Mouse (Mus musculus) heart, postnatal 0 days (tissue): ENCODE measurements around the gene Acoxl. TPM values are rescaled to one million over a fixed set of nuclear protein-coding genes. Genes with fewer than 3 reads are reported as not detected.

Experiments
- ATAC-seq: fragments of 200-750 bp; cut with Nextera tagmentation; 2 replicates; pipeline ENCODE4 v1.8.0; 2017; ENCODE audit warnings: low read depth, moderate number of reproducible peaks, moderate library complexity; ENCODE audit not compliant: insufficient read depth
- DNase-seq: peaks from one replicate; pipeline ENCODE4 v3.0.0-alpha.2; 2016; ENCODE audit warnings: low spot score
- H3K27ac ChIP-seq: fragments of 300-500 bp; sonication (generic); 2 replicates; pipeline ENCODE4 v1.5.1; 2014; ENCODE audit warnings: low read depth, mild to moderate bottlenecking
- H3K27me3 ChIP-seq: fragments of 300-500 bp; sonication (generic); 2 replicates; pipeline ENCODE4 v1.6.1; 2014; ENCODE audit warnings: low read length, mixed read lengths; ENCODE audit not compliant: control insufficient read depth, insufficient read depth
- H3K36me3 ChIP-seq: fragments of 300-500 bp; sonication (generic); replicated peaks from 2 replicates; pipeline ENCODE4 v1.6.1; 2014; ENCODE audit warnings: low read length, mixed read lengths; ENCODE audit not compliant: control insufficient read depth, insufficient read depth
- H3K4me1 ChIP-seq: fragments of 300-500 bp; sonication (generic); 2 replicates; pipeline ENCODE4 v1.6.1; 2014; ENCODE audit warnings: antibody characterized with exemption; ENCODE audit not compliant: control insufficient read depth, insufficient read depth
- H3K4me2 ChIP-seq: fragments of 300-500 bp; sonication (generic); 2 replicates; pipeline ENCODE4 v1.6.1; 2014; ENCODE audit warnings: low read depth, mild to moderate bottlenecking, low read length, moderate library complexity
- H3K4me3 ChIP-seq: fragments of 300-500 bp; sonication (generic); 2 replicates; pipeline ENCODE4 v1.5.1; 2014; ENCODE audit warnings: low read depth, low read length
- H3K9ac ChIP-seq: fragments of 300-500 bp; sonication (generic); replicated peaks from 2 replicates; pipeline ENCODE4 v1.6.1; 2014; ENCODE audit warnings: low read depth, low read length, mixed read lengths
- H3K9me3 ChIP-seq: fragments of 300-500 bp; sonication (generic); replicated peaks from 2 replicates; pipeline ENCODE4 v1.6.1; 2016; ENCODE audit warnings: low read length; ENCODE audit not compliant: control insufficient read depth
- CTCF ChIP-seq: IDR thresholded peaks from 2 replicates; pipeline ENCODE4 v1.5.1; 2016; ENCODE audit warnings: antibody characterized with exemption, control low read depth, low read depth
- EP300 ChIP-seq: IDR thresholded peaks from 2 replicates; pipeline ENCODE4 v1.6.1; 2016; ENCODE audit warnings: antibody characterized with exemption, low read depth
- WGBS: fragments of 180-500 bp; shearing (Covaris S2); extraction: QIAGEN DNeasy Blood & Tissue Kit; methylation state at CpG from one replicate; pipeline ENCODE4 v1.1.7; 2014; 5-methylcytosine and 5-hydroxymethylcytosine counted together
- polyA plus RNA-seq: library from polyadenylated mRNA; unstranded; fragments of >200 nt; fragmentation: Nextera tagmentation; extraction: Ambion mirVana; gene quantifications from 2 replicates; pipeline ENCODE4 v1.2.1, GENCODE M21; 2015
- total RNA-seq: library from RNA; depleted of rRNA; stranded (reverse); fragments of >200 nt; gene quantifications from 2 replicates; pipeline ENCODE4 v1.2.3, GENCODE M21; 2014; ENCODE audit warnings: low replicate concordance

The Acoxl gene
- total and polyA plus RNA-seq, 2 experiments from 2014 or later = 0.37 TPM; not detected in 1

GRCm38 (mm10) chr2:127894890-127895289, 56.2 kb downstream of the Acoxl start:
- DNase-seq = peak; percentile 32
- no peaks in the 10 kb centered on the region for H3K27me3 ChIP-seq

DNA sequence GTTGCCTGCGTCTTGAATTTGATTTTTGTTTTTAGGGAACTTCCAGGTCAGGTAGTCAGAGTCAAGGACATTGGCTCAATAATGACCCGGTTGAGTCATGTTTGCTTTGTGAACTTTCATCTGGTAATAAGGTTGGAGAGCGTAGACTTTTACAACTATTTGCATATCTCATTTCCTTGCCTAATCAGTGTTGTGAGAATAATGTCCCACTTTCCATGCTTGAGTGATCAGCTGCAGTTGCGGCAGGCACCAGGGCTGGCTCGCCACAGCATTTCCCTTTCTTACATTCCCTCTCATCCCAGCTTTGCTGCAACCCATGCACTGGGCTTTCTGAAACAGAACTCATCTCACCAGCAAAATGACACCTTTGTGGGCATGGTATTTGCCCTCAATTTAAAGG, 59.0 kb downstream of the Acoxl start:
- ATAC-seq = no peak
- WGBS = 64% methylated on average over 5 of the region's 5 CpGs

More at GRCm38 (mm10) chr2:127894890-127895289, 56.2 kb downstream of the Acoxl start:
- 24% methylated on average over 6 of the region's 6 CpGs for WGBS
- Histone ChIP-seq H3K9ac (no peak overlapping the region), H3K36me3 (no peaks in the 10 kb centered on the region), H3K4me1 (no peaks in the 10 kb centered on the region), H3K9me3 (no peaks in the 10 kb centered on the region), H3K4me3 (no peak overlapping the region), H3K27ac (no peak overlapping the region), H3K4me2 (no peak overlapping the region)
- ATAC-seq = peak; percentile 68
- TF ChIP-seq CTCF = no peak
- TF ChIP-seq EP300 = no peak

DNA sequence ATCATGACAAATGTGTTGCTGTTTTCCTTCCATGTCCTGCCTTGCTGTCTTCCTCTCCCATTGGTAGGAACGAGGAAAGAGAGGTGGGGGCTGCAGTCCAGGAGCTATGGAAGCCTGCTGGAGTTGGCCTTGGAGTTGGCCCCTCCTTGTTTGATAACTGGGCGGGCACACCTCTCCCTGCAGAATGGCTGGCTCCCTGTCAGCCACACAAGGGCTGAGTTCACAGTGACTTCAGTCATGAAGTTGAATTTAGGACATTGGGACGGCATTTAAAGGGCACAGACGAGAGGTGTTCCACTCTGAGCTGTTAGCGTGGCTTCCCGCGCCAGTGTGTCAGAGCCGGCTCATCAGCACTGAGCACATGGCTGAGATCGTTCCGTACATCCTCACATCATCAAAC, 66.2 kb downstream of the Acoxl start:
- no peak overlapping the region for H3K9ac ChIP-seq

More for the DNA sequence above, 59.0 kb downstream of the Acoxl start:
- Histone ChIP-seq H3K4me2 (no peak overlapping the region), H3K9ac (no peak overlapping the region), H3K27ac (no peak overlapping the region), H3K36me3 (no peaks in the 10 kb centered on the region), H3K9me3 (no peaks in the 10 kb centered on the region), H3K27me3 (no peaks in the 10 kb centered on the region), H3K4me1 (no peaks in the 10 kb centered on the region), H3K4me3 (no peak overlapping the region)
- no peak for DNase-seq
- TF ChIP-seq CTCF (no peak), EP300 (no peak)

GRCm38 (mm10) chr2:127906973-127907678, 68.5 kb downstream of the Acoxl start:
- Histone ChIP-seq H3K27ac (no peak overlapping the region), H3K36me3 (no peaks in the 10 kb centered on the region), H3K27me3 (no peaks in the 10 kb centered on the region), H3K4me2 (no peak overlapping the region), H3K9me3 (no peaks in the 10 kb centered on the region), H3K9ac (no peak overlapping the region), H3K4me3 (no peak overlapping the region), H3K4me1 (no peaks in the 10 kb centered on the region; the same call in 1 of the 2 replicates)
- ATAC-seq (no peak), DNase-seq (no peak)
- TF ChIP-seq CTCF (no peak), EP300 (no peak)
- 65% methylated on average over 6 of the region's 6 CpGs for WGBS

More for the DNA sequence above, 66.2 kb downstream of the Acoxl start:
- Histone ChIP-seq H3K4me1 (no peaks in the 10 kb centered on the region; the same call in 1 of the 2 replicates), H3K4me2 (no peak overlapping the region), H3K27ac (no peak overlapping the region), H3K27me3 (no peaks in the 10 kb centered on the region), H3K9me3 (no peaks in the 10 kb centered on the region), H3K36me3 (no peaks in the 10 kb centered on the region), H3K4me3 (no peak overlapping the region)
- no peak for DNase-seq
- 65% methylated on average over 10 of the region's 10 CpGs for WGBS
- no peak for TF ChIP-seq CTCF
- no peak for ATAC-seq

GRCm38 (mm10) chr2:127907679-127908042, 69.0 kb downstream of the Acoxl start:
- no peak overlapping the region for H3K4me3 ChIP-seq
- DNase-seq (no peak), ATAC-seq (no peak)
- no peaks in the 10 kb centered on the region for H3K27me3 ChIP-seq
- TF ChIP-seq EP300 = no peak
- no peak for TF ChIP-seq CTCF
- H3K36me3 ChIP-seq = no peaks in the 10 kb centered on the region
- H3K27ac ChIP-seq = no peak overlapping the region
- no peaks in the 10 kb centered on the region; the same call in 1 of the 2 replicates for H3K4me1 ChIP-seq
- no peak overlapping the region for H3K4me2 ChIP-seq
- H3K9me3 ChIP-seq = no peaks in the 10 kb centered on the region
- WGBS = 82% methylated on average over 1 of the region's 1 CpGs
- H3K9ac ChIP-seq = no peak overlapping the region

- Histone ChIP-seq H3K27me3 (no peaks in the 10 kb centered on the region), H3K4me3 (no peak overlapping the region), H3K9me3 (no peaks in the 10 kb centered on the region), H3K9ac (no peak overlapping the region), H3K4me1 (no peaks in the 10 kb centered on the region; the same call in 1 of the 2 replicates), H3K4me2 (no peak overlapping the region), H3K36me3 (no peaks in the 10 kb centered on the region), H3K27ac (no peak overlapping the region)
- ATAC-seq = no peak
- 43% methylated on average over 7 of the region's 7 CpGs for WGBS
- no peak for TF ChIP-seq CTCF
- no peak for TF ChIP-seq EP300
- no peak for DNase-seq
These were observed 70.2 kb downstream of the Acoxl start for GRCm38 (mm10) chr2:127908881-127909280.
